Mouse (Mus musculus) olfactory bulb, adult 2 months (tissue): Measurements from ENCODE around the gene Med12l.

Experiments used
- CTCF ChIP-seq: fragments of 200-500 bp; IDR thresholded peaks from 2 replicates; pipeline ENCODE4 v1.5.1; 2012; ENCODE audit warnings: low read depth, mild to moderate bottlenecking, low read length, moderate library complexity; ENCODE audit not compliant: insufficient read depth
- POLR2A ChIP-seq: fragments of 200-500 bp; IDR thresholded peaks from 2 replicates; pipeline ENCODE4 v1.6.1; 2012; ENCODE audit warnings: mild to moderate bottlenecking, low read depth, low read length, moderate library complexity; ENCODE audit not compliant: insufficient read depth

- TF ChIP-seq CTCF (no peak), POLR2A (no peak)
Measured at GRCm38 (mm10) chr3:59278620-59279019, 273.0 kb downstream of the Med12l start.
